Mouse (Mus musculus): Measurements from ENCODE around the gene Gm29423. TPM values are rescaled to one million over a fixed set of nuclear protein-coding genes. Genes with fewer than 3 reads are reported as not detected.
"Not testable (repeated sequence)": the region's sequence is repeated elsewhere in the genome, so short reads cannot be mapped to it uniquely, and the experiment has no call there.

Gene Gm29423
- total RNA-seq (2015) (not detected in 2 replicates), total RNA-seq (2017) (not detected in 2 replicates)

DNA sequence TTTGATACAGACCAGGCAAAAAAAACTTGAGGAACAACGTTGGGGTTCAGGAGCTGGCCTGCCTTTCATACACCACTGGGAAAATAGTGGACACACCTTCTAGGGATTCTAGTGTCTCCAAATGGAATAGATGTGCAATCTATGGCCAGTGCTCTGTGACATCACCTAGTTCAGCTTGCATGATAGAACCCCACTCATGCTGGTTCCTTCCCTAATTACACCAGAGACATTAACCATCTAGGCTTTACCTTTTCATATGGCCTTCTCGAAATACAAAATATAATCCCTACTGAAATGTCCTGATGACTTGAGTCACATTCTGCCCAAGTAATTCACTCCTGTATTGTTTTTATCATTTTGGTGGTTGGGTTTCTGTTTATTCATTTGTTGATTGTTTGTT, at the start of gene Gm29423, which contains the start of gene Gm29644:
Gene Gm29423, minus strand, starts transcription at position 101 of the 400 bp plus-strand sequence.
Gene Gm29644, minus strand, starts transcription at position 157 of the 400 bp plus-strand sequence.
- not testable (repeated sequence) for ATAC-seq (ENCODE audit: poor library complexity, severe bottlenecking)

DNA sequence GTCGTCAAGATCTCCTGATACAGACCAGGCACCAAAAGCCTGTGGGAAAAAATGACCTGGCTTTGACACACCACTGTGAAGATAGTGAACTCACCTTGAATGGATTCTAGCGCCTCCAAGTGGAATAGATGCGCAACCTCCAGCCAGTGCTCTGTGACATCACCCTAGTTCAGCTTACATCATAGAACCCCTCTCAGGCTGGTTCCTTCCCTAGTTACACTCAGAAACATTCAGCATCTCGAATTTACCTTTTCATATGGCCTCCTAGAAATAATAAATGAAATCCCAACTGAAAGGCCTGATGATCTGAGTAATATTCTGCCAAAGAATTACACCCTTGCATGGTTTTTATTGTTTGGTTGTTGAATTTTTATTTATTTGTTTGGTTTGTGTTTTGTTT, 29.5 kb downstream of the Gm29423 start, which contains the start of gene Gm21118:
Gene Gm21118, minus strand, starts transcription at position 101 of the 400 bp plus-strand sequence.
- not testable (repeated sequence) for ATAC-seq (ENCODE audit: poor library complexity, severe bottlenecking)

Other genes with a start within 250 kb of the Gm29423 start
- gene Gm21118, start 29.6 kb downstream of the Gm29423 start, total RNA-seq (2015), result not detected in 2 replicates
- gene Gm21118, start 29.6 kb downstream of the Gm29423 start, total RNA-seq (2017), result not detected in 2 replicates
- not detected in 2 replicates for gene Gm29644, start 56 bp upstream of the Gm29423 start, total RNA-seq (2015)
- gene Gm29644, start 56 bp upstream of the Gm29423 start, total RNA-seq (2017), result not detected in 2 replicates
- not detected in 2 replicates for gene Gm20888, start 138.6 kb upstream of the Gm29423 start, total RNA-seq (2015)
- not detected in 2 replicates for gene Gm20888, start 138.6 kb upstream of the Gm29423 start, total RNA-seq (2017)

Data from megakaryocyte, adult 5-6 weeks (primary cell).